Mouse (Mus musculus): Measurements from ENCODE around the gene Jade2. TPM values are rescaled to one million over a fixed set of nuclear protein-coding genes. Genes with fewer than 3 reads are reported as not detected.

Jade2 gene
- polyA plus RNA-seq, 1 experiment from 2014 or later, result 0.31 TPM

- H3K27ac ChIP-seq, result no peak overlapping the region
- H3K4me3 ChIP-seq (replicated peaks), result no peak overlapping the region
- ATAC-seq, result no peak
- H3K27me3 ChIP-seq, result no peaks in the 10 kb centered on the region
- no peak overlapping the region for H3K4me2 ChIP-seq (replicated peaks)
- H3K4me1 ChIP-seq (replicated peaks), result no peaks in the 10 kb centered on the region
- H3K9me3 ChIP-seq, result no peaks in the 10 kb centered on the region
- H3K36me3 ChIP-seq, result no peaks in the 10 kb centered on the region
- WGBS, result 22% methylated on average over 4 of the region's 4 CpGs
- H3K9ac ChIP-seq (replicated peaks), result no peak overlapping the region
These were observed 18.3 kb upstream of the Jade2 start for GRCm38 (mm10) chr11:51875792-51876195.

GRCm38 (mm10) chr11:51875086-51875485 is 17.6 kb upstream of the Jade2 start:
- no peak for ATAC-seq
- Histone ChIP-seq H3K36me3 (no peaks in the 10 kb centered on the region), H3K4me2 (replicated peaks) (no peak overlapping the region), H3K27me3 (no peaks in the 10 kb centered on the region), H3K4me1 (replicated peaks) (no peaks in the 10 kb centered on the region), H3K27ac (no peak overlapping the region), H3K4me3 (replicated peaks) (no peak overlapping the region), H3K9me3 (no peaks in the 10 kb centered on the region), H3K9ac (replicated peaks) (no peak overlapping the region)
- 87% methylated on average over 1 of the region's 1 CpGs for WGBS

GRCm38 (mm10) chr11:51874266-51875036 is 17.0 kb upstream of the Jade2 start:
- WGBS, result 87% methylated on average over 7 of the region's 7 CpGs
- Histone ChIP-seq H3K4me3 (replicated peaks) (no peak overlapping the region), H3K27me3 (no peaks in the 10 kb centered on the region), H3K4me1 (replicated peaks) (no peaks in the 10 kb centered on the region), H3K4me2 (replicated peaks) (no peak overlapping the region), H3K36me3 (no peaks in the 10 kb centered on the region), H3K27ac (no peak overlapping the region), H3K9ac (replicated peaks) (no peak overlapping the region), H3K9me3 (no peaks in the 10 kb centered on the region)
- no peak for ATAC-seq

GRCm38 (mm10) chr11:51873141-51873540 is 15.7 kb upstream of the Jade2 start:
- WGBS, result 88% methylated on average over 5 of the region's 5 CpGs
- Histone ChIP-seq H3K9ac (replicated peaks) (no peak overlapping the region), H3K27ac (no peak overlapping the region), H3K4me2 (replicated peaks) (no peak overlapping the region), H3K9me3 (no peaks in the 10 kb centered on the region), H3K36me3 (no peaks in the 10 kb centered on the region), H3K4me1 (replicated peaks) (no peaks in the 10 kb centered on the region), H3K4me3 (replicated peaks) (no peak overlapping the region), H3K27me3 (no peaks in the 10 kb centered on the region)
- no peak for ATAC-seq

- Histone ChIP-seq H3K4me2 (replicated peaks) (no peak overlapping the region), H3K36me3 (no peaks in the 10 kb centered on the region), H3K27me3 (no peaks in the 10 kb centered on the region), H3K4me1 (replicated peaks) (no peaks in the 10 kb centered on the region), H3K4me3 (replicated peaks) (no peak overlapping the region), H3K9me3 (no peaks in the 10 kb centered on the region), H3K9ac (replicated peaks) (no peak overlapping the region), H3K27ac (no peak overlapping the region)
- 91% methylated on average over 10 of the region's 10 CpGs for WGBS
- no peak for ATAC-seq
These were observed 9.8 kb upstream of the Jade2 start for GRCm38 (mm10) chr11:51867261-51867660.

GRCm38 (mm10) chr11:51866020-51866419 is 8.6 kb upstream of the Jade2 start:
- no peak for ATAC-seq
- Histone ChIP-seq H3K27ac (no peak overlapping the region), H3K9ac (replicated peaks) (no peak overlapping the region), H3K36me3 (no peaks in the 10 kb centered on the region), H3K4me3 (replicated peaks) (no peak overlapping the region), H3K9me3 (no peaks in the 10 kb centered on the region), H3K27me3 (no peaks in the 10 kb centered on the region), H3K4me1 (replicated peaks) (no peaks in the 10 kb centered on the region), H3K4me2 (replicated peaks) (no peak overlapping the region)
- 88% methylated on average over 3 of the region's 3 CpGs for WGBS

DNA sequence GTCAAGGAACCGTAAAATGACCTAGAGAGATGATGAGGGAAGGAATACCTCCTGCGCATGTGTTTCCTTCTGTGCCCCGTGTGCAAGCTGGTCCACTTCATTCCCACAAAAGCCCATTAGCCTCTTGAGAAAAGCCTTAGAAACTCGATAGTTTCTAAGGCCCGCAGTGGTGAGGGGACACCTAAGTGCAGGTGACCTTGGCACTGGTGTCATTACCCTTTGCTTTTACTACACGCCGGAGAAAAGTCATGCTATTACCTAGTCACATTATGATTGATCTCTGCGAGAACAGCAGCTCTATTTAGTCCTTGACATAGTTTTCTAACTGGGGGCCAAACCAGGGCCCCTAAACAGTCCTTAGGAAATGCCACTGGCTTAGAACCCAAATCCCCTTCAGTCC is 3.2 kb upstream of the Jade2 start:
- H3K27me3 ChIP-seq, result peaks cover 34% of the 10 kb centered on the region
- WGBS, result 88% methylated on average over 8 of the region's 8 CpGs

DNA sequence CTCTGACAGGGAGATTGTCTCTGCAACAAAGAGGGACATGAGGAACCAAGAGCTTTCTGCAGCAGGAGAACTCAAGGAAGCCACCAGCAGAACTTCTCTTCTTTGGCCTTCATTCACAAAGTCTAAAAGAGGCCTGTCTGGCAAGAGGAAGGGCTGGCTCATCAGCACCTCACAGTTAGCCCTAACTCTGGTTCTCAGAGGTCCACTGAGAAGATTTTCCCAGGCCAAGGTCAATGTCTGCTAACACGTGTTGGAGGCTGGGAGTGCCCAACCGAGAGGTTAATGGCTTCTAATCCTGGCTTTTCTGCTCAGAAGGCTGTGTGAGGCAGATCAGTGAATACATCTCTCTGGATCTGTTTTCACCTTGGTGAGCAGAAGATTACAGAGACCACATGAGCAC is 2.1 kb upstream of the Jade2 start:
- Histone ChIP-seq H3K36me3 (no peaks in the 10 kb centered on the region), H3K4me1 (replicated peaks) (peaks cover 36% of the 10 kb centered on the region), H3K4me3 (replicated peaks) (no peak overlapping the region), H3K27ac (no peak overlapping the region), H3K9ac (replicated peaks) (no peak overlapping the region), H3K4me2 (replicated peaks) (no peak overlapping the region), H3K27me3 (peaks cover 34% of the 10 kb centered on the region), H3K9me3 (no peaks in the 10 kb centered on the region)
- ATAC-seq, result no peak
- 19% methylated on average over 2 of the region's 2 CpGs for WGBS

More for the DNA sequence above, 3.2 kb upstream of the Jade2 start:
- ATAC-seq, result no peak
- H3K9me3 ChIP-seq, result no peaks in the 10 kb centered on the region
- no peak overlapping the region for H3K4me2 ChIP-seq (replicated peaks)
- no peak overlapping the region for H3K27ac ChIP-seq
- no peaks in the 10 kb centered on the region for H3K36me3 ChIP-seq
- H3K4me3 ChIP-seq (replicated peaks), result no peak overlapping the region
- no peak overlapping the region for H3K9ac ChIP-seq (replicated peaks)
- peaks cover 29% of the 10 kb centered on the region for H3K4me1 ChIP-seq (replicated peaks)

- ATAC-seq, result peak; percentile 28; the same call in 1 of the 2 replicates
- under 1% methylated on average over 26 of the region's 28 CpGs for WGBS
These were observed 1.1 kb upstream of the Jade2 start for GRCm38 (mm10) chr11:51858528-51859051.

DNA sequence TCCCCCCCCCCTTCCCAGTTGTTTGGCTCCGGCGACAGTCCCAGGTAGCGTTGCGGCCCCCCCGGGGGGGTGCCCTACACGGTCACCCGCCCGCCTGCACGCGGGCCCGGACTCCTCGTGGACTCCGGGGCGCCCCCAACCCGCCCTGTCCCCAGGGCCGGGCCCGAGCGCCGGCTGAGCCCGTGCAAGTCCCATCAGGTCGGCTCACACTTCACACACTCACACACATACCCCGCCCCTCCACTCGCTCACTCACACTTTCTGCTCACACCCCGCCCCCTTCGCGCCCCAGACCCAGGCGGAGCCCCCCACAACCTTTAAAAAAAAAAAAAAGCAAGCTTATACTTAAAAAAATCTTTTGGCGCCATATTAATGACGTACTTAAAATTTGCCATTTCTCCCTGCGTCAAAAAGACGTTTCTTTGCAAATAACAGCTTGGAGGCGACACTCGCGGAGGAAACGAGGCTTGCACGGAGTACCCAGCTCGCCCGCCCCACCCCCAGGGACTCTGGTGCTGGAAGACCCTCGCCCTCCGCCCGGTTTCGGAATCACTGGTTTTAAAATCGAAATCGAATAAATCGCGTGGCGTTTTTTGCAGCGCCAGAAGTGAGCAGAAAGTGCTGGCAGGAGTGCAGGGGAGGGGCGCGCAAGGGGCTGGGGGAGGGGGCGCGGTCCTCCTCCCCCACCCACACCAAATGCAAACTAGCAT is 520 bp upstream of the Jade2 start:
- Histone ChIP-seq H3K4me1 (replicated peaks) (peaks cover 38% of the 10 kb centered on the region), H3K9ac (replicated peaks) (peak overlapping the region; percentile 75), H3K4me2 (replicated peaks) (peak overlapping the region; percentile 100), H3K36me3 (no peaks in the 10 kb centered on the region), H3K9me3 (no peaks in the 10 kb centered on the region), H3K4me3 (replicated peaks) (peak overlapping the region; percentile 68), H3K27ac (no peak overlapping the region), H3K27me3 (peaks cover 37% of the 10 kb centered on the region)
- peak; percentile 54 for ATAC-seq
- under 1% methylated on average over 51 of the region's 52 CpGs for WGBS

More at GRCm38 (mm10) chr11:51858528-51859051, 1.1 kb upstream of the Jade2 start:
- Histone ChIP-seq H3K4me1 (replicated peaks) (peaks cover 38% of the 10 kb centered on the region), H3K9me3 (no peaks in the 10 kb centered on the region), H3K27ac (no peak overlapping the region), H3K36me3 (no peaks in the 10 kb centered on the region), H3K4me2 (replicated peaks) (peak overlapping the region; percentile 100), H3K27me3 (peaks cover 37% of the 10 kb centered on the region), H3K9ac (replicated peaks) (peak overlapping the region; percentile 75; the same call in 1 of the 2 replicates), H3K4me3 (replicated peaks) (peak overlapping the region; percentile 68)

GRCm38 (mm10) chr11:51856616-51857080 is 805 bp downstream of the Jade2 start:
- WGBS, result under 1% methylated on average over 41 of the region's 41 CpGs
- peak overlapping the region; percentile 75 for H3K9ac ChIP-seq (replicated peaks)
- H3K27me3 ChIP-seq, result peaks cover 37% of the 10 kb centered on the region
- H3K36me3 ChIP-seq, result no peaks in the 10 kb centered on the region
- ATAC-seq, result peak; percentile 28; the same call in 1 of the 2 replicates
- no peak overlapping the region for H3K27ac ChIP-seq
- peak overlapping the region; percentile 100 for H3K4me2 ChIP-seq (replicated peaks)
- no peaks in the 10 kb centered on the region for H3K9me3 ChIP-seq
- H3K4me3 ChIP-seq (replicated peaks), result peak overlapping the region; percentile 68
- peaks cover 38% of the 10 kb centered on the region for H3K4me1 ChIP-seq (replicated peaks)

Measured in midbrain, embryonic 13.5 days (tissue).